Mouse (Mus musculus): Measurements from ENCODE around the gene Smim5. TPM values are rescaled to one million over a fixed set of nuclear protein-coding genes. Genes with fewer than 3 reads are reported as not detected.

Smim5 gene
- total RNA-seq, 2 experiments from 2014 or later, result 3.6 to 4.1 TPM

- DNase-seq, result no peak
These were observed 29.3 kb downstream of the Smim5 start for GRCm38 (mm10) chr11:115929031-115929430.

GRCm38 (mm10) chr11:115929818-115930217, 30.1 kb downstream of the Smim5 start:
- DNase-seq, result no peak

GRCm38 (mm10) chr11:115931235-115931634, 31.5 kb downstream of the Smim5 start:
- DNase-seq, result no peak

GRCm38 (mm10) chr11:115933108-115933746, 33.5 kb downstream of the Smim5 start, which contains the start of the genes Sap30bp and Recql5:
Gene Sap30bp, plus strand, starts transcription at chr11:115933282.
Gene Recql5, minus strand, starts transcription at chr11:115933477.
- DNase-seq, result peak; percentile 95

GRCm38 (mm10) chr11:115933747-115934110, 34.0 kb downstream of the Smim5 start:
- DNase-seq, result no peak

- peak; percentile 61 for DNase-seq
These were observed 40.0 kb downstream of the Smim5 start for GRCm38 (mm10) chr11:115939690-115940329.

- no peak for DNase-seq
These were observed 42.2 kb downstream of the Smim5 start for GRCm38 (mm10) chr11:115941980-115942379.

GRCm38 (mm10) chr11:115945247-115945646, 45.5 kb downstream of the Smim5 start:
- DNase-seq, result no peak

GRCm38 (mm10) chr11:115946221-115946828, 46.6 kb downstream of the Smim5 start:
- no peak for DNase-seq

GRCm38 (mm10) chr11:115948316-115948715, 48.5 kb downstream of the Smim5 start:
- no peak for DNase-seq

GRCm38 (mm10) chr11:115950719-115951118, 51.0 kb downstream of the Smim5 start:
- no peak for DNase-seq

- no peak for DNase-seq
These were observed 54.9 kb downstream of the Smim5 start for GRCm38 (mm10) chr11:115954712-115955111.

- no peak for DNase-seq
These were observed 55.6 kb downstream of the Smim5 start for GRCm38 (mm10) chr11:115955195-115955858.

Other genes starting within 250 kb of the Smim5 start
- 10 to 100 TPM; 93.7 to 95.9 TPM for gene Grb2, start 191.4 kb upstream of the Smim5 start, total RNA-seq (2021)
- 10 to 100 TPM; 55.6 to 60.0 TPM for gene Tmem94, start 134.5 kb upstream of the Smim5 start, total RNA-seq (2021)
- 10 to 100 TPM; 16.8 to 22.7 TPM for gene Caskin2, start 86.3 kb upstream of the Smim5 start, total RNA-seq (2021)
- 10 to 100 TPM; 10.3 to 11.1 TPM for gene Tsen54, start 85.2 kb upstream of the Smim5 start, total RNA-seq (2021)
- 10 to 100 TPM; 16.5 to 17.4 TPM for gene Llgl2, start 75.9 kb upstream of the Smim5 start, total RNA-seq (2021)
- gene Myo15b, start 41.6 kb upstream of the Smim5 start, total RNA-seq (2021), result not detected
- gene Smim6, start 12.1 kb downstream of the Smim5 start, total RNA-seq (2021), result not detected
- gene Sap30bp, start 33.3 kb downstream of the Smim5 start, total RNA-seq (2021), result 10 to 100 TPM; 16.6 to 24.5 TPM
- 1 to 10 TPM; 5.4 to 9.1 TPM for gene Recql5, start 33.5 kb downstream of the Smim5 start, total RNA-seq (2021)
- gene Itgb4, start 74.7 kb downstream of the Smim5 start, total RNA-seq (2021), result 1 to 10 TPM; 4.6 to 4.9 TPM
- 10 to 100 TPM; 14.8 to 19.2 TPM for gene Galk1, start 112.8 kb downstream of the Smim5 start, total RNA-seq (2021)
- gene H3f3b, start 128.0 kb downstream of the Smim5 start, total RNA-seq (2021), result 100 to 1,000 TPM; 252 TPM
- 10 to 100 TPM; 13.6 to 15.8 TPM for gene Unk, start 130.4 kb downstream of the Smim5 start, total RNA-seq (2021)
- gene Unc13d, start 178.0 kb downstream of the Smim5 start, total RNA-seq (2021), result under 1 TPM; 0.45 TPM
- 10 to 100 TPM; 64.8 to 66.8 TPM for gene Wbp2, start 187.0 kb downstream of the Smim5 start, total RNA-seq (2021)
- 10 to 100 TPM; 21.9 to 31.7 TPM for gene Trim47, start 227.2 kb downstream of the Smim5 start, total RNA-seq (2021)
- 1 to 10 TPM; 3.3 to 3.6 TPM for gene Trim65, start 231.2 kb downstream of the Smim5 start, total RNA-seq (2021)
- 10 to 100 TPM; 40.8 to 46.2 TPM for gene Mrpl38, start 238.9 kb downstream of the Smim5 start, total RNA-seq (2021)